8 mouse cellular contexts compared by ENCODE assay signal in the genomic region with DNA sequence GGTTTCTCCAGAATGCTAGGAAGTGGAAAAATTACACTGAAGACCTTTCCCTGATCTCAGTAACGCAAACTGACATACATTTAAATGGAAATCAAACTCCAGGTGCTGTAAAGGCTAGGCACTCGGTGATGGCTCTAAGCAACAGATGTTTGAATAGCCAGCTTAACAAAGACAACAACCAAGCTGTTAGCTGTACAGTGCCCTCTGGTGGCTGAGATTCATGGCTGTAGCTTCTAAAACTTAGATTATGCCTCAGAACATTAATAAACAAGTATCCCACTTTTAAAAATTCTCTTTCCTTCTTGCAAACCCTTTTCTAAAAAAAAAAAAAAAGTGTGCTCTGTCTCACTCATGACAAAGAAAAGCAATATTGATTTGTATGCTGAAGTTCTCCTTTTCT.
DNase-seq lines count a peak whose midpoint lies in the region; ATAC-seq lines count a peak whose summit lies in the region.

No protein-coding gene starts in this region.

- peak; percentile 3 to 8 for DNase-seq in cerebellum, adult 18-20 months
- DNase-seq in urinary bladder, adult 18-20 months (ENCODE audit: low spot score in 2 of 2), result peak; percentile 4 to 19
- DNase-seq in urinary bladder, adult 2 months (ENCODE audit: low spot score), result no peak
- DNase-seq in kidney, postnatal 25 days, result peak; percentile 52 to 83
- DNase-seq in lung, postnatal 36 days, result peak; percentile 74
- DNase-seq in spleen, postnatal 14 days (ENCODE audit: low spot score in 2 of 2), result no peak

- ATAC-seq in cerebellum, adult (ENCODE audit: insufficient number of reproducible peaks, low FRiP score, low TSS enrichment), result no peak
- ATAC-seq in frontal cortex, adult (ENCODE audit: low TSS enrichment), result peak; percentile 57; the same call in 1 of the 2 replicates

Comparison
In these comparisons a context has a peak if more than half of its experiments do, and no peak if none do; other contexts are left out.
1. DNase-seq: peak in cerebellum, adult 18-20 months (2 of 2), urinary bladder, adult 18-20 months (2 of 2), kidney, postnatal 25 days (2 of 2) and lung, postnatal 36 days (single experiment); none in urinary bladder, adult 2 months (single experiment) and spleen, postnatal 14 days (0 of 2).